Mouse (Mus musculus) kidney, adult 9 months (tissue): ENCODE data around the gene Vps26a.
A peak's percentile ranks its signal among the peaks of the same experiment; 100 is the strongest.

Experiments
- DNase-seq: peaks from one replicate; pipeline ENCODE4 v3.0.0; 2022

Vps26a gene

GRCm38 (mm10) chr10:62486618-62487415 lies at the start of gene Vps26a:
Gene Vps26a, minus strand, starts transcription at chr10:62486805.
- peak; percentile 100 for DNase-seq

GRCm38 (mm10) chr10:62534509-62534908 lies 47.9 kb upstream of the Vps26a start:
- DNase-seq, result no peak

GRCm38 (mm10) chr10:62532832-62533231 lies 46.2 kb upstream of the Vps26a start:
- no peak for DNase-seq

GRCm38 (mm10) chr10:62530183-62530582 lies 43.6 kb upstream of the Vps26a start:
- peak; percentile 80 for DNase-seq

- DNase-seq, result no peak
Observed at GRCm38 (mm10) chr10:62527351-62527750, 40.7 kb upstream of the Vps26a start, which contains the start of gene Srgn. Gene Srgn, minus strand, starts transcription at chr10:62527451.

DNA sequence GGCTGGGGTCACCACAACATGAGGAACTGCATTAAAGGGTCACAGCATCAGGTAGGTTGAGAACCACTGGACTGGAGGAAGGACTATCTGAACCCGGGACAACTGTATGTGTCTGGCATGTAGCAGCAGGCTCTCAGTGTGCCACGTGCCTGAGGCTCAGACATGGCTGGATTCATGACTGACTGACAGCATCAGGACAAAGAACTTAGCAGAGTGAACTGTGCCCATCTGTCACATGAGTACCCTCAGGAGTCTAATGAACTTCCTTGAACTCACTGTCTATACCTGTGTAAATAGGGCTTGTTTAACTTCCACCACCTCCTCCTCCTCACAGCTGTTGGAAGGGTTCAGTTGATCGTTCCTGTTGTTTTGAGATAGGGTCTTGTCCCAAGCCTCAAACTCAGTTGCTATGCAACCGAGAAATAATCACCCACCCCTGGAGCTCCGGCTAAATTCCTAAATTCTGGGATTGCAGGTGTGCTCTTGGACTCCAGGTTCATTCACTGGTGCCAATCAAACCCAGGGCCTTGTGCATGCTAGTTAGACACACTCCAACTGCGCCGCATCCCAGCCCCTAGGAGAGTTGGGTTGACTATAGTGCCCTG lies 35.8 kb upstream of the Vps26a start:
- no peak for DNase-seq

DNA sequence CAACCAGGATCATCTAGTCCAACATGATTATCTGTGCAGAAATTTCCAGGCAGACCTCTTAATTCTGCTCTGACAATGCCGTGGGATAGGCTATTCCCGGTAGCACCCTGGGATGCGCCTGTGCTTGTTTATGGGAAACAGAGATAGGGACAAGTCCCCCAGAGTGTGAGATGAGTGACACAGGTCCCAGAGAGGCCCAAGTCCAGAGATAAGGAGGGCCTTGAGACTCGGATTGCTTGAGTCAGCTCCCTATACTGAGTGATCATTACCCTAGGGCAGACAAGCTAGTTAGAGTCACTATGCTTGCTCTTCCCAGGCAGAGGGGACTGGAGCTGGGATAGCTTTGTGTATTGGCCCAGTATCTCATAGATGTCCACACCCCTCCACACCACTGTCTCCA lies 35.2 kb upstream of the Vps26a start:
- DNase-seq, result no peak

DNA sequence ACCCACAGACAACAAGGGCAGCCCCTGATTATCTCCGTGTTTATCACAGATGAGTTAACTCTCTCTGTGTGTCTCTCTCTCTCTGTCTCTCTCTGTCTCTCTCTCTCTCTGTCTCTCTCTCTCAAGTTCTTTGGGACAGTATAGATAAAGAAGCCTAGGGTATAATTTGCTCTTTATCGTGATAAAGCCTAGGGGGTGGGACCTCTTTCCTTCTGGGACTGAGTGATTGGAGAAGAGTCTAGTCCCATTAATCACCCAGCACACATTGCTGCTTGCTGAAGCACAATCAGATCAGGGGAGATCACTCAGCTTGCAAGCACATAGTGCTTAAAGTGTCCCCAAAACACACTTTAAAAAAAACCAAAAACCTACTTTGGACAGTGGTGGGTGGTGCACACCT lies 34.3 kb upstream of the Vps26a start:
- DNase-seq, result no peak

DNA sequence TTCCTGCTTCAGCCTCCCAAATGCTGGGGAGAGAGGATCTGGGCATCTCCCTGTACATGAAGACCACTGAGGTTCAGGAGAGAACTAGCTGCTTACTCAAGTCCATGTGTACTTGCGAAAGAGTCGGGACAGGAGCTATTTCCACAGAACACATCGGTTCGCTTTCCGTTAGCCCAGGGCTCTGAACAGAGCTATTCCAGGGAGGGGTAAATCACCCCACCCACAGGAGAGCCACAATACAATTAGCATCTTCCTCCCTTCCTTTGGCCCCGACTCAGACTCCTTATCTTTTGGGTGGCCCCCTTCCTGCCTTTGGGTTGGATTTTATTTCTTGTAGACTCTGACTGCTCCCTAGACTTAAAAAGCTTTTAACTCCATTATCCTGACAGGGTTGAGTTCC lies 30.9 kb upstream of the Vps26a start:
- DNase-seq, result no peak

DNA sequence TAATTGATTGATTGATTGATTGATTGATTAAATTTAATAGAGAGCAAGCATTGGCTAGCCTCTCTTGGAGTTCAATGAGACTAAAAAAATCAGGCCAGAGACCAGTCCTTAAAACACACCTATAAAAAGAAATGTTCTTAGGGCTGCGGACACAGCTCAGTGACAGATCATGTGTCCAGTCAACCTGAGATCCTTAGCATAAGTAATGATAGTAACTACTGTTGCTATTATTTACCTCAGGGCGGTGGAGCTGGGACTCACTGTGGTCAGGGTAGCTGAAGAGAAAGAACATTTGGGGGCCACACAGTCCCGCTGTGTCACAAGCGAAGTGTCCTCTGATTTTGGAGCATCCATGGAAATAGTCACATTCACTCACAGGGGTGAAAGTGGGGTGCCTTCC lies 26.2 kb upstream of the Vps26a start:
- no peak for DNase-seq

GRCm38 (mm10) chr10:62511528-62511927 lies 24.9 kb upstream of the Vps26a start:
- DNase-seq, result no peak

DNA sequence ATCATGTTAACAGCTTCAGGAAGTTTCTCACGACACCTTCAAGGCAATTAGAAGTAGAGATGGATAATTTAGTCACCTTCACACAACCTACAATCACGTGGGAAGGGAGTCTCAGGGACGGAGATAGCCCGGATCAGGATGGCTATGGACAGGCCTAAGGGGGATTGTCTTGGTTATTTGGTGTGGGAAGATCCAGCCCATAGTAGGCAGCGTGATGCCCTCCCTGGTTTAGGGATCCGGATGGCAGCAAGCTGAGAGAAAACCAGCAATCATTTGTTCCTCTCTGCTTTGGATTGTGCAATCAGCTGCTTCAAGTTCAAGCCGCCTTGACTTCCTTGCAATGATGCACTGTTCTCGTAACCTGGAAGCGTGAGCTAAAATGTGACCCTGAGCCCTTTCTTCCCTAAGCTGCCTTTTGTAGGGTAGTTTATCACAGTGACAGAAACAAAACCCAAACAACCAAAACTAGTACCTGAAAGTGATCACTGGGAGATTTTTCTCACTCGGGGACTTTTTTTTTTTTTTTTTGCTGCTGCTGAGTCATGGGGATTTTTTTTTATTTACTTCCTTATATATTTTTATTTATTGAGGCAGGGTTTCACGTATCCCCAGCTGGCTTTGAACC lies 22.5 kb upstream of the Vps26a start:
- no peak for DNase-seq

- peak; percentile 62 for DNase-seq
Observed at GRCm38 (mm10) chr10:62508459-62508858, 21.9 kb upstream of the Vps26a start.

DNA sequence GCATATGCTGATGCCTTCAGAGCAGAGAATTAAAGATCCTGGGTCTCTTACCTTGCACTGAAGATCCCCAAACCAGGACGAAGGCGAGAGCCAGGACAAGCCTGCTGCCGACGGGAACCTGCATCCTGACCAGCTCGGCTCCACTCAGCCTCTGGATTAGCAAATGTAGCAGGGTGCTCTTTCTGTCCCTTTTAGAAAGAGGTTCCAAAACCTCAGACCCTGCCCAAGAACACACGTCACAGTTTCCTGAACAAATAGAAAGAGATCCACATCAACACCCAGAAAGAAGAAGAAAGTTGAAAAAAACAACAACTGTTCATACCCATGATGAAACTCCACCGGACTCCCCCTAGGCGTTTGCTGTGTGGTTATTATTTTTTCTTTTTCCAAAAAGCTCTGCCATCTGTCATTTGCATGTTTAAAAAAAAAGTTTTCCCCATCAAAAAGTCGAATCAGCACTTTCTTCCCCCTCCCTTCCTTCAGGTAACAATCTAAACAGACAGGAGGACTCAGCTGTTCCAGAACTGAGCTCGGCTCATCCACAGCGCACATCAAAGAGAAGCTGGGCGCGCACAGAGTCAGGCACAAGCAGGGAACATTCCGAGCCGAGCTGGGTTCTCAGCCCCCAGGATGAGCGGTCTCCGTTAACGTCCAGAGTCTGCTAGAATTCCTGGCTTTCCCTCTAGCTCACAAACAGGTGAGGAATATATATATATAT lies 21.1 kb upstream of the Vps26a start:
- DNase-seq, result peak; percentile 77

GRCm38 (mm10) chr10:62507071-62507470 lies 20.5 kb upstream of the Vps26a start:
- DNase-seq, result no peak

DNA sequence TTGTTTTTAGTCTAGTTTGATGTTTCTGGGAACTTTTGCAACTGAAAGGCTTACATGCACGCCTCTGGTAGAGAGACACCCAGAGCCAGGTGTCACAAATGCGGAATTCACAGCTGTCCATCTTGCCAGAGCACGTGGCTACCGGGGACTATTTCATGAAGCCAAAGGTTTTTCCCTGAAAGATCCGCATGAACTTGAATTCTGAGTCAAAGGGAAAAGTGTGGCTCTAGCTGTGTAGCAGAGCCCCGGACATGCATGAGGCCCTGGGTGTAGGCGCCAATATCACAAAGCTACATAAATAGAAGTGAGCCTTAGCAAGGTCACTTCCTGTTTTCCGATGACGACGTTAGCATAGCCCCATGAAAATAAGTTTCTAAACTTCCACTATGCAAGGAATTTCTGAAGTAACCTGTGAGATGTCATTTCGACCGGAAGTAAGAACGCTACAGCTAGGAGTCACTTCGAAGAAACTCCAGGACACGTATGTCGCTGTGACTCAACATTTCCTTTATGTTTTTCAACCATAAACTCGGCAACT lies 19.5 kb upstream of the Vps26a start:
- no peak for DNase-seq

GRCm38 (mm10) chr10:62505224-62505983 lies 18.8 kb upstream of the Vps26a start:
- DNase-seq, result no peak

DNA sequence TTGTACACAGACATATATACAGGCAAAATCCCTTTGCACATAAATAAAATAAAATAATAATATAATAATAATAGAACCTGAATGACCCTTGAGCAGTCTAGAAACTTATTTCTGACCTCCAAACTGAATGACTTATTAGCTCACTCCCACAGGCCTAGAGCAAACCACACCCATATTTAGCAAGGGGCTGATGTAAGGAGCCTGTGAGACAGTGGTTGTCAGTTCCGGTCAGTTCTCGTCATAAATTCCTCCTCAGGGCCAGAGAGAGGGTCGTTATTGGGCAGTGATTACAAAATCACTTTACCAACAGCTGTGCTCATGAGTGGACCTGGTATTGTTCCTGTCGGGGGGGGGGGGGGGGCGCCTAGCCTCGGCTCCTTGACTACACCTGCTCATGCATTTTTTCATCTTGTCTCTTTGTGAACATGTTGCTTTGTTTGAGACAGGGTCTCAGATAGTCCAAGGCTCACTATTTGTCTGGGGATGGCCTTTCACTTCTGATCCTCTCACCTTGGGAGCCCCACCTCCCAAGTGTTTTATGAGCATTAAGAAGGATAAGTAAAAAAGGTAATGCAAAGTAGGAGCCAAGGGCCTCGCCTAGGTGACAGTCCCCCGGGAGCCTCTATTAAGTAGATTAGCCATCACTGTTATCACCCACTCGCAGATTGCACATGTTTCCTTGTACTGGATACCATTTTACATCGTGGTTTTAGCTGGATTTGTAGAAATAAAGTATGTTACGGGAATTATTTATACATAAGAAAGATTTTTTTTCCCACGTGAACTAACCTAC lies 17.4 kb upstream of the Vps26a start:
- DNase-seq, result no peak

DNA sequence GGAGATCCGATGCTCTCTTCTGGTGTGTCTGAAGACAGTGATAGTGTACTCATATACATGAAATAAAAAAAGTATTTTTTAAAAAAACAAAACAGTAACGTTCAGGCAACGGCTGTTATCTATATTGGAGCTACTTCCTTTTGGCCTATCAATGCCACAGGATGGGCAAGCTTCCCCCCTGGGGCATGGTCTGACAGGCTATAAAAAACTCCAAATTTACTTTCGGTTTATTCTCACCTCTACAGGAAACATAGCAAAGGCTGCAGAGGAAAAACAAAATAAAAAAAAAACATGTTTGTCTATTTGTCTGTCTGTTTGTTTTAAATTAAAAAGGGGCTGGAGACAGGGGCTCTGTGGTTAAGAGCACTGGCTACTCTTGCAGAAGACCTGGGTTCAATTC lies 16.7 kb upstream of the Vps26a start:
- DNase-seq, result peak; percentile 50

DNA sequence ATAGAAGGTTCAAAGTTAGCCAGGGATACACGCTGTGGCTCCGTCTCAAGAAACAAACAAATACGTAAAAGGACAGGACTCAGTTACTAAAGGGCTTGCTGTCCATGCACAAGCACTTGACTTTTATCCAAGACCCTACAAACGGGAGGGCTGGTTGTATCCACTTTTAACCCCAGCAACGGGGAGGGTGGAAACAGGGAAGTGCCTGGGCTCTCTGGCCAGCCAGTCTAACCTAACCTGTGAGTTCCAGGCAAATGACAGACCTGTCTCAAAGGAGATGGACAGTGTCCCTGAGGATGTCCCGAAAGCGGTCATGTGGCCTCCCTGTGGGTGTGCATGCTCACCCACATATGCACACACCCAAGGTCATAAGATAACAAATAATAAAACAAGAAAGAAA lies 15.3 kb upstream of the Vps26a start:
- DNase-seq, result no peak

- no peak for DNase-seq
Observed at GRCm38 (mm10) chr10:62500916-62501615, 14.5 kb upstream of the Vps26a start.
